Mouse (Mus musculus): ENCODE measurements around the gene Efcab8.
"Not testable (repeated sequence)": the region's sequence is repeated elsewhere in the genome, so short reads cannot be mapped to it uniquely, and the experiment has no call there.

Gene Efcab8

DNA sequence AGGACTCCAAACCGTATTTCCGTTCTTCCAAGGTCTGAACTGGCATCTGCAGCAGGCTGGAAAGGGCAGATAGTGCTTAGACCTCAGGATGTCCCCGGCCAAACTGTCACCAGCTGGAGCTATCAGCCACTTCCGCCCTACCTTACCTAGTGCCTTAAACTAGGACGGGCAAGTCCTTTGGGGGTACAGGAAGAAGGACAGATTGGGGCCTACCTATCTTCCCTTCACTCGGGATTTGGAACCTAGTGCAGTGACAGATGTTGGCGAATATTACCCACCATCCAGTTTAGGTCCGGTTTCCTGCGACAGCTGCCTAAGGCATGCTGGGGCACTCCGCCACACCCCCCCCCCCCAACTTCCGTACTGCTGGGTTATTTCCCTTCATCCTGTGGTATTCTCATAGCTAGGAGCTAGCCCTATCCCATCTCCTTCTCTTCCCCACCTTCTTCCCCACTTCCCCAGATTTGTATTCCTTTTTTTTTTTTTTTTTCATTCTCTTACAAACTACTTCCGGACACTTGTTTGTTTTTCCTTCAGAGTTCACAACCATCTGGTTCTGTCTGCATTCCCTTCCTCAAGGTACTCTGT, at the start of gene Efcab8:
Gene Efcab8, plus strand, starts transcription at position 538 of the 588 bp plus-strand sequence.
- no peak for DNase-seq

DNA sequence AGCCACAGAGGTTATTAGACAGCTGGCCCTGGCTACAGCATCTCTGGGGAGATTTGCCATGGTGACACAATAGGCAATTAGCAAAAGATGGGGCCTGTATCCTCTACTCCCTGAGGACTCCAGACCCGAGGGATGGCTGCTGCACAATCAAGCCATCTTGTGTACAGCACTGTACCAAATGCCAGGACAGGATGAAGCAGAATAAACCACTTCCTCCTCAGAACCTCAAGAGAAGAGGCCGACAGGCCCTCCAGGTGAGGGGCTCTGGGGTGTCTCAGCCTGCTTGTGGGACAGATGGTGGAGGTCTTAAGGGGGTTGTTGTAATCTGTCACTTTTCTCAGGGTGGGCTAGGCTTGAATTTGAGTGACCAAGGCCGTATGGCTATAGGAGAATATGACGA, 45.7 kb upstream of the Efcab8 start:
- no peak for DNase-seq

DNA sequence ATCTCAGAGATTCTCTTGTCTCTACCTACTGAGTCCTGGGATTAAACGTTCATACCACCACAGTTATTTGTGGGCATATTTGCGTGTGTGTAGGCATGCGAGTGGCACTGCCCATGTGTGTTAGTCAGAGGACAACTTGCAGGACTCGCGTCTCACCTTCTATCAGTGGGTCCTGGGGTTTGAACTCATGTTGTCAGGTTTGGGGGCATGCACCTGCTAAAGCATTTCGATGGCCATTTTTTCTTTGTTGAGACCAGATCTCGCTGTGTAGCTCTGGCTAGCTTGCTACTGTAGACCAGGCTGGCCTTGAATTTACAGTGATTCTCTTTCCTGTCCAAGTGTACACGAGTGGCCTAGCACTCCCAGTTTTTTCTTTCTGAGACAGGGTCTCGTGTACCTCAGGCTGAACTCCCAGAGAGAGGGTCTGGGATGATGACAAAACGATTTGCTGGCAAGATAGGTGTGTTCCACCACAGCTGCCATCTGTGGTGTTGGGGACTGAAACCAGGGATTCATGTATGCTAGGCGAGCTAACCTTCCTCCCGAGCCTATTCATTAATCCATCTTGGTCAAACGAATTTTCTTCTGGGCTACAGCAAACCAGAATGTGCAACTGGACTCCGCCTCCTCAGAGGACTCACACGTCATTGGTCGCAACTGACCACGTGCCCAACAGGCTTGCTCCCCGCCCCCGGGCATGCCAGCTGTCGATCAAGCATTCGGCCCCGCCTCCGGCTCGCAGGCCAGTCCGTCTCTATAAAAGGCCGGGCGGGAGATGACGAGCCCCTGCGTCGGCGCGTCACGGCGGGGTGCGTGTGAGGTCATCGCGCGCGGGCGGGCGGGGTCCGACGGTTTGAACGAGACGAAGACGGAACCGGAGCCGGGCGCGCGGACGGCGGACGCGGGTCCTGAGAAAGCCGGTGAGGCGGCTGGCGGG, 39.0 kb upstream of the Efcab8 start, which contains the start of gene Mapre1:
Gene Mapre1, plus strand, starts transcription at position 775 of the 937 bp plus-strand sequence.
- DNase-seq = peak; percentile 99 to 100

DNA sequence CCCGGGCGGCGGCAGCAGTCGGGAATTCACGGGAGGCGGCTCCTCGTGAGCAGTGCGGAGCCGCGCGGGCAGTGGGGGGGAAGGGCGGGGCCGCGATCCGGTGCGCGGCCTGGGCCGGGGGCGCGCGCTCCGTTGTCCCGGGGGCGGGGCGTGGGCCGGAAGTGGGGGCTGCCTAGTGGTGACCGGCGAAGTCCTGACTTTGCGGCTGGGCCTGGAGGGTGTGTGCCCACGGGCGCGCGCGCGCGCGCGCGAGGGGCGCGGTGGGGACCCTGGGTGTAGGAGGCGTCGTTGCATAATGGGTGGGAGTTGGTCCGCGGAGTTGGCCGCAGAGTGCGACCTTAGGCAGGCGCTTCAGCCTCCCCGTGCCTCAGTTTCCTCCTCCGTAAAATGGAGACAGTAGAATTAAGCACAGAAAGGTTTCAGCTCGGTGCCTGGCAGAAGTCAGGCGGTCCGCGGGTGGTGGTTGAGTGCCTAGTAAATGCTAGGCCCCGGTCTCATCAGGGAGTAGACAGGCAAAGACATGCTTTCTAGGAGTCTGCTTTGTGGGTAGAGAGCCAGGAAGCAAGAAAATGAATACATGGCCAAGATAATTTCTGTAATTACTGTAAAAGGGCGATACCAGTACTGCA, 38.2 kb upstream of the Efcab8 start:
- DNase-seq = no peak

DNA sequence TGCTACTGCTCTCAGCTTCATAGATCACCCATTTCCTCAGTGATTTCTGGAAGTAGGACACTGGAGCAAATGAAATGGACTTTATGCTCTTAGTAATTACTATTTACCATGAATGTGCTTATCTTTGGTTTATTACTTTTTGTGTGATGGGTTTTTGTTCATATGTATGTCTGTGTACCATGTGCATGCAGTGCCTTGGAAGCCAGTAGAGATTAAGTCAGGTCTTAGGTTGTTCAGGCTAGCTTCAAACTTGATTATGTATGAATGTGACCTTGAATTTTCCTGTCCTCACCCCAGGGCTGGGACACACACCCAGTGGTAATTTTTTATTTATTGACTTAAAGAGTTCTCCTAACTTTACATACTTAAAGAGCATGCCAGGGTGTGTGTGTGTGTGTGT, 31.7 kb upstream of the Efcab8 start:
- no peak for DNase-seq

DNA sequence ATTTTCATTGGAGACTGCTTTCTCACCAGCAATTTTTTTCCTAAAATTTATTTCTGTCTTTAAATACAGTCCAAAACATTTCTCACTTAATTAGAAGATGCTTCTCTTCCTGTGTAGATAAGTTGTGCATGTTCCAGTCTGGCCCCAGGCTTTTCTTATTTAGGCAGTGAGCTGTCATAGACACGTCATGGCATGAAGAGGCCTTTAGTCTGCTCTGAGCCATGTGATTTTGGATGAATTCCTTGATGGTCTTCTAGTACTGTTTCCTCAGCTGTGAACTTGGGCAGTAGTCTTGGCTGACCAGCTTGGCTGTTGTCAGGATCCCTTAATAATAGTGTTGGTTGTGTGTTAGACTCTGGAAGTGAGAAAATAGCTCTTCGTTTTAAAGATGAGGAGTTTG, 29.4 kb upstream of the Efcab8 start:
- no peak for DNase-seq

DNA sequence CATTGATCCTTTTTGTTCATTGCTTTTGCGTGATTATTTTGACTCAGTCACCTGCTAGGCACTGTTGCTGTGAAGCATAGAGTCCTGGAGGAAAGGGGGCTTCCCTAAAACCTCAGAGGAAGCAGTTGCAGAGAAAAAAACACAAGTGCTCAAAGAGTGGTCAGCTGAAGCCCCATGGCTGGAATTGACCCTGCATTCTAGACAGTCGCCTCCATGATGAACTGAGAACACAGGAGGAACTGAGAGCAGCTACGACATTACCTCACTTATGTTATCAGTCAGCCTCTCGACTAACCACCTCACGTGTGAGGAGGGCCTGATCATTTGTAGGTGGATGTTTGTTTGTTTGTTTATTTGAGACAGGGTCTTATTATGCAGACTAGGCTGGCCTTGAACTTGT, 17.6 kb upstream of the Efcab8 start:
- DNase-seq = no peak

DNA sequence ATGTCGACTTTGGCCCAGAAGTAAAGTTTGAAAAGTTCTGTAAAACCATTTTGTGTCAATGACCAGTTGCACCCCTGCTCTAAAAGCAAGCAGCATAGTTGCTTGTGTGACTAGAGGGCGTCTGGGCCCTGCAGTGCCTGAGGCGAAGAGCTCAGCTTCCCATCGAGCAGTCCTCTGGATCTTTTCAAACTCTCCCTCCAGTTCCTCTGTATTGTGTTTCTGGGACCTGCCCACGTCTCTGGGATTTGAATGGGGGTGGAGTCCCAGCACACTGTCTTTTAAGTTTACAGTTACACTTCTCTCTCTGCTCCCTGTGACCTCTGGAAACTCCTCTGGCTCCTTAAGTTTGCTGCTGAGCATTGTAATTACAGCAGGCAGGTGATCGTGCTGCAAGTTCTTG, 12.2 kb upstream of the Efcab8 start:
- no peak for DNase-seq

DNA sequence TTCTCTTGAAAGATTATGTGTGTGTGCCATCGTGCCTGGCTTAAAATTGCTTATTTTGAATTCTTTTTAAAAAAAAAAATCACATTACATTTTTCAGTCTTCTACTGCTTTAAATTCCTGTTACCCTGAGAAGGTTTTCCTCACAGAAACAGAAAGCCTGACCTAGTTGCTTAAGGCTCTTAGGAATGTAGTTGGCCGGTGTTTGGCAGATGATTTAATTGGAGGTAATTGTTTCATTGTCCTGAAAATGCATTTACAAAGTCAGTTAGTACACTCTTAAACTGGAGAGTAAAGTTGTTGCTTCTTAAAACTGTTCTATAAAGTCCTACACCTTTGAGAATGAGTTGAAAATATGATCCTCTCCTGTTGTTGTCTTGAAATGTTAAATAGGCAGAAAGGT, 10.8 kb upstream of the Efcab8 start:
- DNase-seq = no peak

DNA sequence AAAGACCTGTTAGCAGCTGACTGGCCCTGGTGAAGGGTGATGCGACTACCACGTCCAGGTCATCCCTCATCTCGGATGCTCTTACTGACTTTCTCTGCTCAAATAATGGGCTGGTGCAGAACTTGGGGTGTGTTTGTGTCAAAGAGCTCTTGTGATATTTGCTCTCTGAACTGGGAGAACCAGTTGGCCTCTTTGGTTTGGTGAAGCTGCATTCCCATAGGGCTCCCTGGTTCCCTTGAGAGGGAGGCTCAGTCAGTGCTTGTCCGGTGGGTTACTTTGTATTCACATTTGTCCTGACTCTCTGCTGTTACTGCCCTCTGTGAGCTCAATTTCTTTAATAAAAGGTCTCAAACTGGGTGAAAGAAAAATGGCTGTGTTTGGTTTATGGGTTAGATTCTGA, 6.8 kb upstream of the Efcab8 start:
- DNase-seq = no peak

DNA sequence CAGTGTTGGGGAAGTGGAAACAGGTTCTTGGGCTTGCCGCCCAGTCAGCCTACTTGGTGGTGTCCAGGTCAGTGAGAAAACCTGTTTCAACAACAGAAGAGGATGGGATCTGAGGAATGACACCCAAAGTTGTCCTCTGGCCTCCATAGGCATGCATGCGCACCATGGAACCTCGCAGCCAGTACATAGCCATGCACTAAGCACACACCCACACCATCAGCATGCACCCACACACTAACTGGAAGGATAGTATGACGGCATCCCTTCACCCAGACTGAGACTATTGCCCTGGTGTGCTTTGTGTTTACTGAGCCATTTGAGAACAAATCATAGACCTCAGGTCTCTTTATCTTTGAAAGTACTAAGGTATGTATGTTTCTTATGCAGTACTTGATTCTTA, 4.3 kb upstream of the Efcab8 start:
- DNase-seq = no peak

DNA sequence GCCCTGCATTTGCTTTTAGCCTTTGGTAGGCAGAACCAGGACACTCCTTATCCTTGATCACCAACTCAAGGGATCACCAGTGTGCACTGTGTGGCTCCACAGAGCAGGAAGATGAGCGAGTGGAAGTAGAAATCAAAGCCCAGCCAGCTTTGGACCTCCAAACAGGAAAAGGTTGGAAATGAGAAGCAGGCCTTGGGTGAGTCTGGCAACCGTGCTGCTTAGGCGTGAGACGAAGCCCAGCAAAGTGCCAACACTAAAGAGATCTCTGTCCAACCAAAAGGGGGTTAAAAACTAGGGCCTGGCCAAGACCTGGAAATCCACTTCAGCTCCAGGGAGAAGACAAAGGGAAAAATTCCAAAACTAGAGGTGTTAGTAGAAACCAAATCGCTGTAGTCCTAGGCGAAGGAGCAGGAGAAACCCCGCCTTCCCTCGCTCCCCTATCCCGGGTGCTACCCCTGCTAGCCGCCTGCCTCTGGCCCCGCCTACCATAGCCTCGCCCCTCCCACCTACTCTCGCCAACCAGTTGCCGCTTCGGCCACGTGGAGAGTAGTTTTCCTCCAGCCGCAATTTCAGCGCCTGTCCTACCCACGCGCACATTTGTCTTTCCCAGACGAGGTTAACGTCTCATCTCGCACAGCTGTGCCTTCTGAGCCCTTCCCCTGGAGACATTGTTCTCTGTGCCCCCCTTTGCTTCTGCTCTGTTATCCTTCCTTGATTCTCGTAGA, 931 bp upstream of the Efcab8 start:
- peak; percentile 10 to 23 for DNase-seq

DNA sequence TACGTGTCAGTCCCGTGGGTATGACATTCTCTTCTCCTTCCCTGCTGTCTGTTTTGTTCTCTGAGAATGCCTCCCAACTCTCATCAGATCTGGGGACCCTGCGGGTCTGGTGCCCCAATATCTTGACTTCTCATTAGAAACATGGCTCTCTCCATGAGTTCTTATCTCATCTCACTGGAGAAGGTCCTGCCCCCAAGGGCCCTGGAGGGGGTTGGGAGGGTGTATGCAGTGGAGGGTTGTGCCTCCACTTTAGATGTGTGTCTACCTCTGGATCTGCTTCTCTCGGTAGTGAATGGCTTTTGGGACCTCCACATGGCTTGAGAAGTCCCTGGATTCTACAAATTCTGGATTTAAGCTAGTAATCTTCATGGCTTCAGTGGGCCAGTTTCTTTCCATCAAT, 1.4 kb downstream of the Efcab8 start:
- DNase-seq = no peak

DNA sequence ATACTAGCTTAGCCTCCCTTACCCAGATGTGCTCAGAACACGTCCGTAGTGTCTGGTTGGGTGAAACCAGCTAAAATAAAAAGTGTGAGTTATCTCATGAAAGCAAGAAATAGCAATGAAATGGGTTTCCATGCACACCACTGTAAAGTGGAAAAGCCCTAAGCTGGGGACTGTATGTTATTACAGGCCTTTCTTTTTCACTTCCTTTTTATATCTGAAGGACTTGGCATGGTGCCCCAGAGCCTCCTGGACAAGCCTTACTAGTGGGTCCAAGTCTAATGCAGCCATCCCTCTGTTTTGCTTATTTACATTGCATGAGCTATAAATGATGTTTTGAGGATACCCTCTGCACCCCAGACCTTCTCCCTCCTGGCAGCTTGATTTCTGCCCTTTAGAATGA, 4.9 kb downstream of the Efcab8 start:
- DNase-seq = no peak

DNA sequence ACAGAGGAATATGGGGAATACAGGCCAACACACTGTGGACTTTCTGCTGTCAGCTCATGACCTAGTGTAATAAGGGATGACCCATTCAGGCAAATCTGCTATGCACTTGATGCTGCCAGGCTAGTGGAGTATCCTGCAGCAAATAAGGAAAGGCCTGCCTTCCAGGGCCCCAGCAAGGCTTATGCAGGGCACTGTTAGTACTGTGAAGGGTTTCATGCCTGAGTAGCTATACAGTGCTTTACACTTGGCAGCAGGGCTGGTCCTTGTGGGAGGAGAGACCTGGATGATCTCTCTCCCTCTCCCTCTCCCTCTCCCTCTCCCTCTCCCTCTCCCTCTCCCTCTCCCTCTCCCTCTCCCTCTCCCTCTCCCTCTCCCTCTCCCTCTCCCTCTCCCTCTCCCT, 13.6 kb downstream of the Efcab8 start:
- no peak for DNase-seq

DNA sequence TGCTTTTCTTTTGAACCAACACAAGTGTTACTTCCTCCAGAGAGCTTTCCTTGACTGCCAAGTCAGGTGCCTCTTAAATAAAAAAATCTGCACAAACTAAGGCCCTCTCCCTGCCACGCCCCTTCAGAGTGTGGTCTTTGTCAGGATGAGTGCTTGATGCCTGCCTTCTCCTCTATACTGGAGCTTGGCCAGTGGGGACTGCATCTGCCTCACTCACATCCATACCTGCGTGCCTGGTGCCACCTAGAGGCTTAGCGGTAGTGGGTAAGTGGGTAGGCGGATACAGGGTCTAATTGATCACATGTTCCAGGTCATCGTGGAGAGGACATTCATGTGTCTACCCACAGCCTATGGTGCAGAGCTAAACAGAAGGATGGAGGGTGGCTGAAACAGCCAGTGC, 15.4 kb downstream of the Efcab8 start:
- no peak for DNase-seq

DNA sequence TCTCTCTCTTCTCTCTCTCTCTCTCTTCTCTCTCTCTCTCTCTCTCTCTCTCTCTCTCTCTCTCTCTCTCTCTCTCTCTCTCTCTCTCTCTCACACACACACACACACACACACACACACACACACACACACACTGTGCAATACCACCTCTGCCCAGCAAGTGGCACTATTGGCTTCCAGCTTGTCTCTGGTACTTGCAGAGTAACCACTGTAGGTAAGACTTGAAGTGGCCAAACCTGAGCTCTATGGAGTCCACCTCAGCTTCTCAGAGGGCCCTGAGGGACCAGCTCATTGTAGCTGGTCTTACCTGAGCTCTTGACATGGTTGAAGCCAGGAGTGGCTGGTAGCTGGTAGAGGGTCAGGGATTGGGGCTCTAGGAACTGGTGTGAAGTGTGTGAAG, 27.7 kb downstream of the Efcab8 start:
- DNase-seq = peak; percentile 80 to 87

DNA sequence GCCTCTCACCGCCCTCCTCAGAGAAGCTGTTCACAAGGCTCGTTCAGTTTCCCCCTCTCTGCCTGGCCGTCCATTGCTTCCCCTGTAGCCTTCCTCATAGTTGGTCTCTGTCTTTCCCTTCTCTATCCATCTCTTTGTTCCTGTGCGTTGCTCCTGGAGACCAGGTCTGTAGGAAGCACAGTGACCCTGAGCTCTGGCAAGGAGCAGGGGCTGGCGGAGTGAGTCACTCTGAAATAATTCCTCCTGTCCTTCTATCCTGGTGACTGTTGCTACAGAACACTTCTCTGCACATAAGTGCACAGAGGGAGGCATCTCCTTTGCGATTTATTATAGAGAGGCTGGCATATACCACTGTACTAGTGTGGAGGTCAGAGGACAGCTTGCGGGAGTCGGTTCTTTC, 28.4 kb downstream of the Efcab8 start:
- no peak for DNase-seq

DNA sequence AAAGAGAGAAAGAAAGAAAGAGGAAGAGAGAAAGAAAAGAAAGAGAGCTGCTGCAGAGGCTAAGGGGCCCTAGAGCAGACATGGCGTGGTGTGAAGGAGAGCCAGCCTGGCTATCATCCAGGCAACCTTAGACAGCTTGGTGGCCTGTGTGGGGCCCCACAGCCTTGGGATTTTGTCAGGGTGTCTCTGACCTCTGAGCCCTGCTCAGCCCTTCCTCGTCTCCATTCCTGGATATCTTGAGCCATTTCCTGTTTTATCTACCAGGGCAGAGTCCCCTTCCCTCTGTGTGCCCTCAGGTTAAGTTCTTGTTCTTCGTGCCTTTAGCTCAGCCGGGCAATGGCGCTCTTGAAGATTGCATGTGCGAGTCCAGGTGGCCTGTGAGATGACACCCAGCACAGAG, 29.1 kb downstream of the Efcab8 start:
- DNase-seq = no peak

DNA sequence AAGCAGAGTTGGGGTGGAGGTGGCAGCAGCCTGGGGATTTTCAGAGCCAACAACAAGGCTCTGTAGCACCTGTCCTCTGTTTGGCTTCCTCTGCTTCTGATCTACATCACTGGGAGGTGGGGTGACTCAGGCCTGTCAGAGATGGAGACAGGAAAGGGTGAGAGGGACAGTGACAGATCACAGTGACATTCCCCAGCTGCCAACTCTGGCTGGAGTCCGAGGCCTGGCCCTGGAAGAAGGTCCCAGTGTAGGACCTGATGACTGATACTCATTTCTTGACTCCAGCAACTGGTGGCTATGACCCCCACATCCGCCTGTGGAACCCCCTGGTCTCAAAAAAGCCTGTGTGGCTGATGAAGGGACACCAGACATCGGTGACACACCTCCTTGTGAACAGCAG, 30.2 kb downstream of the Efcab8 start:
- DNase-seq = peak in 1 of 2 experiments; percentile 13

DNA sequence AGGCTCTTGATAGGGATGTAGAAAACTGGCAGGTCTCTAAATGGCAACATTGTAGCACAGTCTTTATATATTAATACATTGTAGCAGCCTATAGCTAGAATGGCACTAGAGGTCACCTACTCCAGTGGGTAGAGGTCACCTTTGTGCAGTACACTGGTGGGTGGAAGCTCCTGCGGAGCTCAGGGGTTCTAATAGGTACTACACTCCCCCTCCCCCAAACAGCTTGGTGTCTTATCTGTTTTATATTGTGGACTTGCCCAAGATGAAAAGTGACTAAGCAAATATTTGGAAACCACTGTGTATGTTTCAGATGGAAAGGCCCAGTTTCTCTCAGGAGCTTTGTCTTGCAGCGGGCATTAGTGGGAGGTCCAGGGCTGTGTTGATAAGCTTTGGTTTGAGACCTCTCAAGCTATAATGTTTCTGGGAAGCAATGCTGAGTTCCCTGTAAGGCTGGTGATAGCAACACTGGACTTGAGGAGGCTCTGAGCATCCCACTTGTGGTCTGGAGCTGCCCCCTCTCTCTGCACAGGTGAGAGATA, 42.3 kb downstream of the Efcab8 start:
- no peak for DNase-seq

DNA sequence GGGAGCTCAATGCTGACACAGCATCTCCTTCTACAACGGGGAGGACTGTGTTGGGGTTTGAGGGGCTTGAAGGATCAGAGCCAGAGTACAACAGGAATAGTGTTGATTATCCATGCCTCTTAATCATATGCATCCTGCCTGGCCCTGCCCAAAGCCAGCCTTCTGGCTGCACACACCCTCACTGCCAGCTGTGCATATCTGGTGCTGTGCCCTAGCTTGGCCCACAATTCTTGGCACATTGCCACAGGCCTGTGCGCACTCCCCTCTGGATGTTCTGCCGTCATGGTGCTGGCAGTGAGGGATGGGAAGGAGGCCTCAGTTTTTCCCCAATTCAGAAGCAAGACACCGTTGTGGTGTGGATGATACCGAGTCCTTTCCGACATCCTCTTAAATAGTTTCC, 44.9 kb downstream of the Efcab8 start:
- no peak for DNase-seq

DNA sequence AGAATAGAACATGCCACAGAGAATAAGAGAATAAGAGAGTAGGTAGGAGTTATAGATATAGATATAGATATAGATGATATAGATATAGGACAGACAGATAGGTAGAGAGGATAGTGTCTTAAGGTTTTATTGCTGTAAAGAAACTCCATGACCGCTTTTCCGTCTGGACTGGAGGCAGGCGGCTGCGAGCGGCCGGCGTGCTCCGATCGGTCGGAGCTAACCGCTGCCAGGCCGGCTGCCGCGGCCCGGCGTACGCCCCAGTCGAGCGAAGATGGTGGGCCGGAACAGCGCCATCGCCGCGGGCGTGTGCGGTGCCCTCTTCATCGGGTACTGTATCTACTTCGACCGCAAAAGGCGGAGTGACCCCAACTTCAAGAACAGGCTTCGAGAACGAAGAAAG, 46.2 kb downstream of the Efcab8 start:
- DNase-seq = not testable (repeated sequence)

Data from cerebellum, postnatal 36 days (tissue).